Mouse (Mus musculus) liver, embryonic 13.5 days (tissue): ENCODE data around the gene Gm42372. TPM values are rescaled to one million over a fixed set of nuclear protein-coding genes. Genes with fewer than 3 reads are reported as not detected.

ENCODE experiments used
- ATAC-seq: fragments of 200-750 bp; cut with Nextera tagmentation; 2 replicates; pipeline ENCODE4 v1.8.0; 2017; ENCODE audit warnings: low read depth, mild to moderate bottlenecking, moderate number of reproducible peaks, moderate library complexity
- DNase-seq: peaks from one replicate; pipeline ENCODE4 v3.0.0; 2022
- H3K27ac ChIP-seq: fragments of 300-500 bp; sonication (generic); 2 replicates; pipeline ENCODE4 v1.5.1; 2015; ENCODE audit warnings: moderate library complexity, mild to moderate bottlenecking, inconsistent platforms
- H3K27me3 ChIP-seq: fragments of 300-500 bp; sonication (generic); 2 replicates; pipeline ENCODE4 v1.6.1; 2015; ENCODE audit warnings: mild to moderate bottlenecking, inconsistent platforms
- H3K36me3 ChIP-seq: fragments of 300-500 bp; sonication (generic); 2 replicates; pipeline ENCODE4 v1.6.1; 2015; ENCODE audit warnings: mild to moderate bottlenecking, inconsistent platforms
- H3K4me1 ChIP-seq: fragments of 300-500 bp; sonication (generic); replicated peaks from 2 replicates; pipeline ENCODE4 v1.6.1; 2015; ENCODE audit warnings: inconsistent platforms
- H3K4me2 ChIP-seq: fragments of 300-500 bp; sonication (generic); 2 replicates; pipeline ENCODE4 v1.6.1; 2015; ENCODE audit warnings: inconsistent platforms, mild to moderate bottlenecking, moderate library complexity
- H3K4me3 ChIP-seq: fragments of 300-500 bp; sonication (generic); replicated peaks from 2 replicates; pipeline ENCODE4 v1.5.1; 2015; ENCODE audit warnings: mild to moderate bottlenecking, inconsistent platforms
- H3K9ac ChIP-seq: fragments of 300-500 bp; sonication (generic); 2 replicates; pipeline ENCODE4 v1.6.1; 2015; ENCODE audit warnings: mild to moderate bottlenecking, inconsistent platforms
- H3K9me3 ChIP-seq: fragments of 300-500 bp; sonication (generic); replicated peaks from 2 replicates; pipeline ENCODE4 v1.6.1; 2016; ENCODE audit warnings: inconsistent platforms
- WGBS: fragments of 180-500 bp; shearing (Covaris S2); methylation state at CpG from one replicate; pipeline ENCODE4 v1.1.7; 2015; ENCODE audit not compliant: insufficient replicate concordance; 5-methylcytosine and 5-hydroxymethylcytosine counted together
- polyA plus RNA-seq: library from polyadenylated mRNA; unstranded; fragments of >200 nt; fragmentation: Nextera tagmentation; extraction: Ambion mirVana; gene quantifications from 2 replicates; pipeline ENCODE4 v1.2.1, GENCODE M21; 2015

The Gm42372 gene
- polyA plus RNA-seq, 1 experiment from 2014 or later, result 0.09 TPM

GRCm38 (mm10) chr7:16993651-16994399, 10.9 kb downstream of the Gm42372 start:
- peak overlapping the region; percentile 69 for H3K9ac ChIP-seq
- peak overlapping the region; percentile 19 for H3K27ac ChIP-seq
- H3K36me3 ChIP-seq, result 0 out of 2 replicates have a peak, but pooled peaks cover 4% of the 10 kb centered on the region
- peaks cover 70% of the 10 kb centered on the region for H3K4me1 ChIP-seq
- WGBS, result 3% methylated on average over 27 of the region's 27 CpGs
- DNase-seq (peak; percentile 62), ATAC-seq (peak; percentile 86)
- H3K4me3 ChIP-seq, result peak overlapping the region; percentile 60
- peak overlapping the region; percentile 67 for H3K4me2 ChIP-seq
- H3K27me3 ChIP-seq, result peaks cover 22% of the 10 kb centered on the region
- no peaks in the 10 kb centered on the region for H3K9me3 ChIP-seq

DNA sequence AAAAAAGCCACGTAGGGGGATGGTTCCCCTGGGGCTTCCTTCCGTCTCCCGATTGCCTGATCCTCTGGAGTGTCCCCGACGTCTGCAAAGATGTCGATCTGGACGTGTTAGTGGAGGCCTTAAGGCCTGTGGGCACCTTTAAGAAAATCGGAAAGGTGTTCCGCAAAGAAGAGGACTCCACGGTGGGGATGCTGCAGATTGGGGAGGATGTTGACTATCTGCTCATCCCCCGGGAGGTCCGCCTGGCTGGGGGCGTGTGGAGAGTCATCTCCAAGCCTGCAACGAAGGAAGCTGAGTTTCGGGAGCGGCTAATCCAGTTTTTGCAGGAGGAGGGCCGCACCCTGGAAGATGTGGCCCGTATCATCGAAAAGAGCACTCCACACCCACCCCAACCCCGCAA, 11.5 kb downstream of the Gm42372 start:
- Histone ChIP-seq H3K4me1 (peaks cover 76% of the 10 kb centered on the region), H3K27me3 (peaks cover 22% of the 10 kb centered on the region), H3K36me3 (0 out of 2 replicates have a peak, but pooled peaks cover 4% of the 10 kb centered on the region), H3K27ac (peak overlapping the region; percentile 19), H3K9ac (peak overlapping the region; percentile 69), H3K9me3 (no peaks in the 10 kb centered on the region), H3K4me2 (peak overlapping the region; percentile 67), H3K4me3 (peak overlapping the region; percentile 60)
- WGBS, result 10% methylated on average over 20 of the region's 20 CpGs
- DNase-seq (no peak), ATAC-seq (no peak)

- ATAC-seq, result no peak
- H3K9me3 ChIP-seq, result no peaks in the 10 kb centered on the region
- H3K4me2 ChIP-seq, result peak overlapping the region; percentile 67
- H3K27me3 ChIP-seq, result peaks cover 22% of the 10 kb centered on the region
- peaks cover 69% of the 10 kb centered on the region for H3K4me1 ChIP-seq
- no peak for DNase-seq
- H3K9ac ChIP-seq, result 0 out of 2 replicates have a peak overlapping the region, but pooled peaks have one; percentile 69
- 0 out of 2 replicates have a peak, but pooled peaks cover 4% of the 10 kb centered on the region for H3K36me3 ChIP-seq
- H3K4me3 ChIP-seq, result peak overlapping the region; percentile 60; the same call in 1 of the 2 replicates
- no peak overlapping the region for H3K27ac ChIP-seq
- 77% methylated on average over 4 of the region's 4 CpGs for WGBS
Observed at GRCm38 (mm10) chr7:16995345-16995744, 12.5 kb downstream of the Gm42372 start.

DNA sequence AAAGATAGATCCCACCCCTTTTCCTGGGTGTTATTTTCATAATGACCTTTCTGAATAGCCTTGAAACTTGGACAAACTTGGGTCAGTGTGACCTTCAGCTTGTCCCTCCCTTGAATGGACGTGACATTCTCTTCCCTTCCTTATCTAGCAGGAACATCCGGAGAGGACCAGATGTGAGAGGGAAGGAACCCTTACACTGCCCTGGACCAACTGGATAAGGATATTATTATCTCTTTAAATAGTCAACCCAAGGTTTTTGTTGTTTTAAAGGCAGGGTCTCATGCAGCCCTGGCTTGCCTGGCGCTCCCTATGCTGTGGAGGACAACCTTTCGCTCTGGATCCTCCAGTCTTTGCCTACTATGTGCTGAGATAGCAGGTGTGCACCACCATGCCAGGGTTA, 16.3 kb downstream of the Gm42372 start:
- peak overlapping the region; percentile 50 for H3K4me2 ChIP-seq

GRCm38 (mm10) chr7:16999650-17000049, 16.8 kb downstream of the Gm42372 start:
- H3K4me2 ChIP-seq, result peak overlapping the region; percentile 50
- peak overlapping the region; percentile 39 for H3K9ac ChIP-seq
- peaks cover 27% of the 10 kb centered on the region for H3K36me3 ChIP-seq
- no peaks in the 10 kb centered on the region for H3K9me3 ChIP-seq
- peaks cover 10% of the 10 kb centered on the region for H3K27me3 ChIP-seq
- ATAC-seq, result peak; percentile 42
- 12% methylated on average over 4 of the region's 4 CpGs for WGBS
- peaks cover 67% of the 10 kb centered on the region for H3K4me1 ChIP-seq
- H3K4me3 ChIP-seq, result no peak overlapping the region
- peak; percentile 80 for DNase-seq
- peak overlapping the region; percentile 67 for H3K27ac ChIP-seq

More for the DNA sequence above, 16.3 kb downstream of the Gm42372 start:
- peaks cover 23% of the 10 kb centered on the region for H3K36me3 ChIP-seq
- H3K9me3 ChIP-seq, result no peaks in the 10 kb centered on the region
- peak overlapping the region; percentile 39 for H3K9ac ChIP-seq
- peaks cover 14% of the 10 kb centered on the region for H3K27me3 ChIP-seq
- ATAC-seq (peak; percentile 71), DNase-seq (peak; percentile 56)
- peak overlapping the region; percentile 67 for H3K27ac ChIP-seq
- H3K4me1 ChIP-seq, result peaks cover 68% of the 10 kb centered on the region
- WGBS, result 29% methylated on average over 4 of the region's 4 CpGs
- no peak overlapping the region for H3K4me3 ChIP-seq

GRCm38 (mm10) chr7:17002375-17003195, 19.7 kb downstream of the Gm42372 start:
- Histone ChIP-seq H3K4me1 (peaks cover 53% of the 10 kb centered on the region), H3K4me3 (no peak overlapping the region), H3K27me3 (no peaks in the 10 kb centered on the region), H3K9me3 (no peaks in the 10 kb centered on the region), H3K9ac (no peak overlapping the region), H3K4me2 (no peak overlapping the region), H3K36me3 (peaks cover 56% of the 10 kb centered on the region), H3K27ac (peak overlapping the region; percentile 64)
- 14% methylated on average over 7 of the region's 7 CpGs for WGBS
- DNase-seq (peak; percentile 55), ATAC-seq (peak; percentile 49)

DNA sequence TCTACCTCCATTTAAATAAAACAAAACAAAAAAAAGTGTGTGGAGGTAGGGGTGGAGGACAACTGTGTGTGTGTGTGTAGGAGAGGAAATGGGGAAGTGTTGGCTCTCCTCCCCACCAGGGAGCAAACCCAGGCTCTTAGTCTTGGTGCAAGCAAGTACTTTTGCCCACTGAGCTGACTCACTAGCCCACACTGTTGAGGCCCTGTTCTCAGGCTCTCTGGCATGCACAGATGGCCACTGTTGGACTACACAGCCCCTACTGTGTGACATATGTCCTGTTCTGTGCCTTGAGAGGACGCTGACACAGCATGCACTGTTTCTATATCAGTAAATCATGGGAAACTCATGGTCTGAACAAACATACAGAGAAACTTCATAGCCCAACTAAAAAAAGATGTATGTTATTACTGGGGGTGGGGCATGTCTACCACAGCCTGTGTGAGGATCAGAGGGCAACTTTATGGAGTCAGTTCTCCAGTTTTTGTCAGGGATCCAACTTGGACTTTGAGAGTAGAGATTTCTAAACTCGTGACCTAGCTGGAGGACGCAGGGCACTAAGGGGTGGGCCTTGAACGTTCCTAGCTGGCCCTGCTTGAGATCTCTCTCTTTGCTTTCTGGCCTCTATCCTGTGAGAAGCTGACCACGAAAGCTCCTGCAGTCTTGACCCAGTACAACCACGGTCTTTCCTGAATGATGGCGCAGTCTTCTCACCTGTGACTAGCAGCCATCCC, 20.5 kb downstream of the Gm42372 start:
- Histone ChIP-seq H3K36me3 (peaks cover 61% of the 10 kb centered on the region), H3K9ac (no peak overlapping the region), H3K4me3 (no peak overlapping the region), H3K27me3 (no peaks in the 10 kb centered on the region), H3K4me1 (peaks cover 46% of the 10 kb centered on the region), H3K4me2 (no peak overlapping the region), H3K27ac (peak overlapping the region; percentile 64), H3K9me3 (no peaks in the 10 kb centered on the region)
- ATAC-seq, result no peak
- WGBS, result 64% methylated on average over 7 of the region's 7 CpGs
- no peak for DNase-seq

- DNase-seq (no peak), ATAC-seq (no peak)
- 69% methylated on average over 7 of the region's 7 CpGs for WGBS
- Histone ChIP-seq H3K36me3 (peaks cover 74% of the 10 kb centered on the region), H3K4me3 (no peak overlapping the region), H3K4me2 (no peak overlapping the region), H3K27me3 (no peaks in the 10 kb centered on the region), H3K27ac (no peak overlapping the region), H3K9ac (no peak overlapping the region), H3K9me3 (no peaks in the 10 kb centered on the region), H3K4me1 (peaks cover 34% of the 10 kb centered on the region)
Observed at GRCm38 (mm10) chr7:17004716-17005115, 21.8 kb downstream of the Gm42372 start.

DNA sequence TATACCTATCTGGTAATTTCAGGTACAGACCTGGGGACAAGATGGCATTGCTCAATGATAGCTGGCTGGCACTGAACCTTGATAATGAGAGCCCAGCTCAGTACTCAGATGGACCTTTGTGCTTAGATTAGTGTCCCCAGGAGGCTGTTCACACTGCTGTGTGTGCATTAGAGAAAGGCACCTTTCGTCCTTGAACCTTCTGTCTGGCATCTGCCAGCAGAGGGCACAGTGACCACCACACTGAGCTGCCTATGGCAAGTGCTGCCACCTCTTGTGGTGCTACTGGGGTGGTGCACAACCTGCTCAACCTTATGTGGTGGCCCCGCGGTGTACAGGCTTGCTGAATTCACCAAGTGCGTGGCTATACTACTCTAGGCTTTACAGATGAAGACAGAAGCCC, 24.4 kb downstream of the Gm42372 start:
- ATAC-seq (no peak), DNase-seq (no peak)
- Histone ChIP-seq H3K4me3 (no peak overlapping the region), H3K4me1 (peaks cover 30% of the 10 kb centered on the region), H3K9me3 (no peaks in the 10 kb centered on the region), H3K4me2 (no peak overlapping the region), H3K9ac (no peak overlapping the region), H3K27ac (no peak overlapping the region), H3K27me3 (no peaks in the 10 kb centered on the region), H3K36me3 (peaks cover 95% of the 10 kb centered on the region)
- 75% methylated on average over 4 of the region's 4 CpGs for WGBS

DNA sequence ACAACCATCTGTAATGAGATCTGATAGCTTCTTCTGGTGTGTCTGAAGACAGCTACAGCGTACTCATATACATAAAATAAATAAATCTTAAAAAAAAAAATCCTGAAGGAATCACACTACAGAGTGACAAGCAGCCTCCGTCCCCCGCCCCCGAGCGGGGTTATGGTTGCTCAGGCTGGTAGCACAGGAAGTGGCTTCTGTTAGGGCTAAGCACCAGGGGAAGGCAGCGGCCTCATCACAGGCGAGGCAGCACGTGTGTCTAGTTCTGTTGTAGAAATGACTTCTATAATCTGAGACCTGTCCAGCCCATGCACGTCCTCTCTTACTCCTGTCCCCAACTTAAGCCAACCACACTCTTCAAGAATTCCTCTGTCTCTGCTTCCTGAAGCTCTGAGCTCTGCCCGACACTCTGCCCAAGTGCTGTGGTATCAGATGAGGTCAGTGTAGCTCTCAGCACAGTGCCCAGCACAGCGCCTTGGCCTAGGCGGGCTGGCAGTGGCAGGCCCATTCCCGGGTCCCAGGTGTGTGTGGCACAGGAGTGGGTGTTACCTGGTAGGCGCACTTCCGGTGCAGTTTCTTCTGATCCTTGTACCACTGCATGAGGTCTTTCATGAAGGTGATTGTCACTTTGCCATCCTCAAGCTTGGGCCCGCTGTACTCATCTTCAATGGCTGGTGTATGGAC, 26.6 kb downstream of the Gm42372 start:
- H3K9ac ChIP-seq, result no peak overlapping the region
- H3K36me3 ChIP-seq, result peaks cover 99% of the 10 kb centered on the region
- WGBS, result 77% methylated on average over 16 of the region's 16 CpGs
- no peak overlapping the region for H3K27ac ChIP-seq
- H3K4me3 ChIP-seq, result no peak overlapping the region
- no peak overlapping the region for H3K4me2 ChIP-seq
- no peak for DNase-seq
- peaks cover 12% of the 10 kb centered on the region; the same call in 1 of the 2 replicates for H3K4me1 ChIP-seq
- no peaks in the 10 kb centered on the region for H3K9me3 ChIP-seq
- no peak for ATAC-seq
- H3K27me3 ChIP-seq, result no peaks in the 10 kb centered on the region
